Mouse (Mus musculus): ENCODE data around the gene Unk. TPM values are rescaled to one million over a fixed set of nuclear protein-coding genes. Genes with fewer than 3 reads are reported as not detected.

The Unk gene
- polyA plus RNA-seq, 1 experiment, result 28.1 TPM

DNA sequence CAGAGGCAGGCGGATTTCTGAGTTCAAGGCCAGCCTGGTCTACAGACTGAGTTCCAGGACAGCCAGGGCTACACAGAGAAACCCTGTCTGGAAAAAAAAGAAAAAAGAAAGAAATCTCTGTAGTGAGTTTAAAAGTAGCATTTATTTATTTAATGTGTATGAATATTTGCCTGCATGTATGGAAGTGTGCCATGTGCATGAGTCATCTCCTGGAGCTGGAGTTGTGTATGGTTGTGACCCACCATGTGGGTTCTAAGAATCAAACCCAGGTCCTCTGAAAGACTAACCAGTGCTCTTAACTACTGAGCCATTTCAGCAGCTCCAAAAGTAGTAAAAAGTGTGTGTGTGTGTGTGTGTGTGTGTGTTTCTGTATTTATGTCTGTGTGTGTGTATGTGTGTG lies 13.2 kb downstream of the Unk start:
- TF ChIP-seq POLR2A (IDR thresholded peaks at IDR 0.05; ENCODE audit: borderline replicate concordance, low read depth, low read length) (no peak), CTCF (IDR thresholded peaks at IDR 0.05; ENCODE audit: low read depth, low read length) (no peak)
- no peak overlapping the region for H3K4me3 ChIP-seq (ENCODE audit: insufficient read depth, low read length)
- H3K27ac ChIP-seq (ENCODE audit: insufficient read depth, low read depth, low read length), result no peak overlapping the region
- peaks cover 5% of the 10 kb centered on the region for H3K4me1 ChIP-seq (ENCODE audit: control insufficient read depth, insufficient read depth, low read length)

DNA sequence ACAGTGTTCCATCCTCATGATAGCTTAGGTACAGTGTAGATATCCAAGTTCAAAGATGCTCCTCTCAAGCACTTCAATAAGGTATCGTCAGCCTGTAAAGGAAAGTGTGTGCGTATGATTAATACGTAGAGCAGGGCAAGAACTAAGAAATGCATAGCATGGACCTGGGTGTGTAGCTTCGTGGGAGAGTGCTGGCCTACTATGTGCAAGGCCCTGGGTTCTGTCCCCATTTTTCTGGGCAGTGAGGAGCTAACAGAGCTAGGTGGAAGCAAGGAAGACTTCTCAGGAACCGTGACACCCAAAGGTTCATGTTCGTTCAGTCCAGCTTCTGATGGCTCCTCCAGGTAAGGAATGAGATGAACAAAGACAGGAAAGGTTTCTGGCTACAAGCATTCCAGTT lies 15.1 kb downstream of the Unk start:
- no peak overlapping the region for H3K4me3 ChIP-seq (ENCODE audit: insufficient read depth, low read length)
- no peak for TF ChIP-seq CTCF (IDR thresholded peaks at IDR 0.05; ENCODE audit: low read depth, low read length)
- no peak for TF ChIP-seq POLR2A (IDR thresholded peaks at IDR 0.05; ENCODE audit: borderline replicate concordance, low read depth, low read length)
- H3K4me1 ChIP-seq (ENCODE audit: control insufficient read depth, insufficient read depth, low read length), result peaks cover 5% of the 10 kb centered on the region
- H3K27ac ChIP-seq (ENCODE audit: insufficient read depth, low read depth, low read length), result no peak overlapping the region

DNA sequence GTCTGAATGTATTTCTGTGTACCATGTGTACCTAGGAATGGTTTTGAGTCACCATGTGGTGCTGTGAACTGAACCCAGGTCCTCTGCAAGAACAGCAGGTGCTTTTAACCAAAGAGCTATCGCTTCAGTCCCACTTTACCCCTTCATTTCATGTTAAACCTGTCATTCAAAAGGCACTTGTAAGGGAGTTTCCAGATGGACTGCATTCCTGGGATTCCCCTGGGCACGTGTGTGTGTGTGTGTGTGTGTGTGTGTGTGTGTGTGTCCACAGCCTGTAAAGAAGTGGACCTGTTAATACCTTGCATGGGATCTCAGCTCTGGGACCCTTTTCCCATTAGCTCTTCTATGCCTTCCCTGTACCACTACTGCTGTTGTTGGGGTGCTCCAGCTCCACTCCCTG lies 19.5 kb downstream of the Unk start:
- no peaks in the 10 kb centered on the region for H3K4me1 ChIP-seq (ENCODE audit: control insufficient read depth, insufficient read depth, low read length)
- TF ChIP-seq POLR2A (IDR thresholded peaks at IDR 0.05; ENCODE audit: borderline replicate concordance, low read depth, low read length) (no peak), CTCF (IDR thresholded peaks at IDR 0.05; ENCODE audit: low read depth, low read length) (no peak)
- no peak overlapping the region for H3K27ac ChIP-seq (ENCODE audit: insufficient read depth, low read depth, low read length)
- no peak overlapping the region for H3K4me3 ChIP-seq (ENCODE audit: insufficient read depth, low read length)

DNA sequence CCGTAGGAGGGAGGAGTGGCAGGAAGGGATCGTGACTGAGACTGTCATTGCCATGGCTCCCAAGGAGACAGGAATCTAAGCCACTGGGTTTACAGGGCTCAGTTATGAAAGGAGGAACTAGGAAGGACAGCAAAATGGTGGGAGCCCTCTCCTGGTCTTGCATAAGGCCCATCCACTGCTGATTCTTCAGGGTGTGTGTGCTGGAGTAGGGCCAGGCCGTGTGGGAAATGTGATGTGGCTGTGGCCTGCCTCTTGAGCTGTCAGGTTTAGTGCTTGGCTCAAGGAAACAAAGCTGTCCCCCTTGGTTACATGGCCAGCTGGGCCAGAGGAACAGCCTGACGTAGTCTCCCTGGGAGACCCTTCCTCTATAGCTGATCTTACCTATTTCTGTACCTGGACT lies 20.1 kb downstream of the Unk start:
- Histone ChIP-seq H3K4me3 (ENCODE audit: insufficient read depth, low read length) (no peak overlapping the region), H3K27ac (ENCODE audit: insufficient read depth, low read depth, low read length) (no peak overlapping the region), H3K4me1 (ENCODE audit: control insufficient read depth, insufficient read depth, low read length) (no peaks in the 10 kb centered on the region)
- TF ChIP-seq POLR2A (IDR thresholded peaks at IDR 0.05; ENCODE audit: borderline replicate concordance, low read depth, low read length) (no peak), CTCF (IDR thresholded peaks at IDR 0.05; ENCODE audit: low read depth, low read length) (no peak)

DNA sequence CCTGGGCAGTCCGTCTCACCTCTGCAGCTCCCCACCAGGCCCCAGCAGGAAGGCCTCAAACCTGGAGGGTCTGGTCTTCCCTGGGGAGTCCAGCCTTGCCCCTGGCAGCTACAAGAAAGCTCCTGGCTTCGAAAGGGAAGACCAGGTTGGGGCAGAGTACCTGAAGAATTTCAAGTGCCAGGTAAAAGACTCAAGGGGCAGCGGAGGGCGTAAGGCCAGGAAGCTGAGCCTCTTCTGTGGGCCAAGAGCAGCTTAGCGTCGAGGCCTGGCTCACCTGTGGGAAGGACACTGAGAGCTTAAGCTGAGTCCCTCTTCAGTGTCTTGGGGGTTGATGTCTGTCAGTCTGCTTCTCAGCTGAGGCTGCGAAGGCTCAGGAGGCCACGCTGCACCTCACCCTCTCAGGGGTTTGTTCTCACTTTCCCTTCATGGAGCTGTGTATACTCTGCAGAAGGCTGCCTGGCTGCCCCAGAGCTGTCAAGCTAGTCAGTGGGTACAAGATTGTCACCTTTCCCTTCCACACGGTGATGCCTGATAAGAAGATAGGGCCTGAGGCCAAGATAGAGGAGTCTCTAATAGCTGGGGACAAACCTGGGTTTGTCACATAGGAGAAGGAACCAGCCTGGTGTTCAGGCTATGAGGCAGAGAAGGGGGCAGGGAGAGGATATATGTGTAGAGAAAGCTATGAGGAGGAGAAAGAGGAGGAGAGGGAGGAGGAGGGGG lies 23.5 kb downstream of the Unk start:
- H3K4me3 ChIP-seq (ENCODE audit: insufficient read depth, low read length), result no peak overlapping the region
- TF ChIP-seq POLR2A (IDR thresholded peaks at IDR 0.05; ENCODE audit: borderline replicate concordance, low read depth, low read length), result no peak
- TF ChIP-seq CTCF (IDR thresholded peaks at IDR 0.05; ENCODE audit: low read depth, low read length), result no peak
- H3K27ac ChIP-seq (ENCODE audit: insufficient read depth, low read depth, low read length), result no peak overlapping the region
- H3K4me1 ChIP-seq (ENCODE audit: control insufficient read depth, insufficient read depth, low read length), result no peaks in the 10 kb centered on the region

DNA sequence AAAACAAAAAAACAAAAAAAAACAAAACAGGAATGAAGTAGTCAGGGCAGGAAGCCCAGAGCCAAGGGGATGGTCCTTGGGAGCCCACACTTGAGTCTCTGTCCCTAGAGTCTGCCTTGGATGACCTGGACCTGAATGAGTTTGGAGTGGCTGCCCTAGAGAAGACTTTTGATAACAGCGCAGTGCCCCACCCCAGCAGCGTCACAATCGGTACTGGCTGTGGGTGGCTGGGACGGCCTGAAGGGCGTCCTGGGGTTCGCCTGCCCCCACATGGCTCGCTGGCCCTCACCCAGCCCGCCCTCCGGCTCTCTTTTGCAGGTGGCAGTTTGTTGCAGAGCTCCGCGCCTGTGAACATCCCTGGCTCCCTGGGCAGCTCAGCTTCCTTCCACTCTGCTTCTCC lies 25.8 kb downstream of the Unk start:
- Histone ChIP-seq H3K4me3 (ENCODE audit: insufficient read depth, low read length) (no peak overlapping the region), H3K4me1 (ENCODE audit: control insufficient read depth, insufficient read depth, low read length) (no peaks in the 10 kb centered on the region), H3K27ac (ENCODE audit: insufficient read depth, low read depth, low read length) (no peak overlapping the region)
- TF ChIP-seq POLR2A (IDR thresholded peaks at IDR 0.05; ENCODE audit: borderline replicate concordance, low read depth, low read length) (no peak), CTCF (IDR thresholded peaks at IDR 0.05; ENCODE audit: low read depth, low read length) (no peak)

DNA sequence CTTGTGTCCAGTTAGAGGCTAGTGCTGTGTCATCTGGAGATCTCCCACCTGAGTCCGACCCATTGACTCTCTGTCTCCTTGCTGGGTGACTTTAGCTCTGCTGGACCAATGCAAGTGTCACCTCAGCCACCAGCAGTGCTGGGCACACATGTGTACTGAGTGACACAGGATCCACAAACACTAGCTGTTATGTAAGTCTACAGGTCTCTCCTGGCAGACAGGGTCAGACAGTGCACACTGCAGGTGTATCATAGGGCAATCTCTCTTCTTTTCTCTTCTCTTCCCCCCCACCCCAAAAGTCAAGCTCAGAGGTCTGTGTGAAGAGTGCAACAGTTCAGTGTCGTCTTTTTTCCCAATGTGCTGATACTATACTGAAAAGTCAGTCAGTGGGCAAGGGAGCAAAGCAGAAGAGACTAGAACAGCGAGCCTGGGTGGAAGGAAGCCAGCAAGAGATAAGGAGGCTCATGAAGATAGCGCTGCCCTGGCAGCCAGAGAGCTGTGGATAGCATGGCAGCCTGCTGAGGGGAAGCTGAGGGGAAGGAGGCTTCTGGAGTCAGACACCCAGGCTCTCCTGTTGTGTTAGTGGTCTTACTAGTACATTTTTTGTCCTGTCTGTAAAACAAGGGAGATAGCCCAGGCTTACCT lies 27.2 kb downstream of the Unk start:
- Histone ChIP-seq H3K27ac (ENCODE audit: insufficient read depth, low read depth, low read length) (no peak overlapping the region), H3K4me3 (ENCODE audit: insufficient read depth, low read length) (no peak overlapping the region), H3K4me1 (ENCODE audit: control insufficient read depth, insufficient read depth, low read length) (no peaks in the 10 kb centered on the region)
- TF ChIP-seq CTCF (IDR thresholded peaks at IDR 0.05; ENCODE audit: low read depth, low read length) (no peak), POLR2A (IDR thresholded peaks at IDR 0.05; ENCODE audit: borderline replicate concordance, low read depth, low read length) (no peak)

DNA sequence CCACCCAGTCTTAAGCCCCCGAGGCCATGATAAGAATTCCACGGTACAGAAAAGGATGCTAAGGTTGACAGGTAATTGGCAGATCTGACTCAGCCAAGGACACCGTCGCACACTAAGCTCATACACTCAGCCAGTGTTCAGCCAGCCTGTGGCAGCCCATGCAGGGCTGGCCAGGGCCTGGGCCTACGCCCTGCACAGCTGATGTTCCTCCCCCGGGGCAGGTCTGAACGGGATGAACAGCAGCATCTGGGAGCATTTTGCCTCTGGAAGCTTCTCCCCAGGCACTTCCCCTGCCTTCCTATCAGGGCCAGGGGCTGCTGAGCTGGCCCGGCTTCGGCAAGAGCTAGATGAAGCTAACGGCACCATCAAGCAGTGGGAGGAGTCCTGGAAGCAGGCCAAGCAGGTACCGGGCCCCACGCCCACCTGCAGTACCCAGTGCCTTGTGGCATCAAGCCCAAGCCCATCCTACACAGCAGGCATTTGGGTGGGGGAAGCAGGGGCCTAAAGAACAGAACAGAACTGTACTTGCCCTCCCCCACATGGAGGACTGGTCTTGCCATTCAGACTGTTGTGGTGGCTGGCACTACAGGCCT lies 28.0 kb downstream of the Unk start:
- no peak overlapping the region for H3K4me3 ChIP-seq (ENCODE audit: insufficient read depth, low read length)

DNA sequence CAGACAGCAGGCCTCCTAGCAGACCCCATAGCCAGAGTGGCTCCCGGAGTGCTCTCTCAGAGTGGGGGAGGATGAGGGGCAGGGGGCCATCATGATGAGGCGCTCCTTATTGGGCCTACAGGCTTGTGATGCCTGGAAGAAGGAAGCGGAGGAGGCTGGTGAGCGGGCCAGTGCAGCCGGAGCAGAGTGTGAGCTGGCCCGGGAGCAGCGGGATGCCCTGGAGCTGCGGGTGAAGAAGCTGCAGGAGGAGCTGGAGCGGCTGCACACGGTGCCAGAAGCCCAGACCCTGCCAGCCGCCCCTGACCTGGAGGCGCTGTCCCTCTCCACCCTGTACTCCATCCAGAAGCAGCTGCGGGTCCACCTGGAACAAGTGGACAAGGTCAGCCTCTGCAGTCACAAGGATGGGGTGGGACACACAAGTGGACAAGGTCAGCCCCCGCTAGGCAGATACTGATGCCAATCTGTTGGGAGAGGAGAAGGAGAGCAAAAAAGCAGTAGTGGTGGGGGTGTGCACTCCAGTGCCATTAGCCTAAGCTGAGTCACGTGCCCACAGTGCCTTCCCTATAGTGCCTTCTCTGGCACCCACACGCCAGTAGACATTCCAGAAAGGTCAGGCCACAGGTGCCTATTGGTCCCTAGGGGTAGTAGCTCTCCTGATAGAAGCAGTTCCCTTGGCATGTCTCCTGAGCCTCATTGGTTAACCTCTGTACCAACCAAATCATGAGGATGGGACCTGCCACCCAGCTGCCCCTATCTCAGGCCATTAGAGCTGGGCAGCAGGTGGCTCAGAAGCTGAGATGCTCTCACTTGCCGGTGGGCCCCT lies 29.0 kb downstream of the Unk start:
- no peak overlapping the region for H3K27ac ChIP-seq (ENCODE audit: insufficient read depth, low read depth, low read length)
- no peak for TF ChIP-seq CTCF (IDR thresholded peaks at IDR 0.05; ENCODE audit: low read depth, low read length)
- no peak for TF ChIP-seq POLR2A (IDR thresholded peaks at IDR 0.05; ENCODE audit: borderline replicate concordance, low read depth, low read length)
- H3K4me1 ChIP-seq (ENCODE audit: control insufficient read depth, insufficient read depth, low read length), result no peaks in the 10 kb centered on the region
- no peak overlapping the region for H3K4me3 ChIP-seq (ENCODE audit: insufficient read depth, low read length)

More for the DNA sequence above, 28.0 kb downstream of the Unk start:
- TF ChIP-seq CTCF (IDR thresholded peaks at IDR 0.05; ENCODE audit: low read depth, low read length), result no peak
- no peak for TF ChIP-seq POLR2A (IDR thresholded peaks at IDR 0.05; ENCODE audit: borderline replicate concordance, low read depth, low read length)
- no peak overlapping the region for H3K27ac ChIP-seq (ENCODE audit: insufficient read depth, low read depth, low read length)
- H3K4me1 ChIP-seq (ENCODE audit: control insufficient read depth, insufficient read depth, low read length), result no peaks in the 10 kb centered on the region
